Mouse (Mus musculus) embryonic facial prominence, embryonic 11.5 days (tissue): Measurements from ENCODE around the gene Srsf9. TPM values are rescaled to one million over a fixed set of nuclear protein-coding genes. Genes with fewer than 3 reads are reported as not detected.
"Not testable (repeated sequence)": the region's sequence is repeated elsewhere in the genome, so short reads cannot be mapped to it uniquely, and the experiment has no call there.

ENCODE experiments used
- ATAC-seq: fragments of 200-750 bp; cut with Nextera tagmentation; replicated peaks from 2 replicates; pipeline ENCODE4 v1.8.0; 2017; ENCODE audit warnings: low read depth; ENCODE audit not compliant: insufficient number of reproducible peaks, low FRiP score, low TSS enrichment
- DNase-seq: peaks from one replicate; pipeline ENCODE4 v3.0.0-alpha.2; 2015; ENCODE audit warnings: low spot score
- H3K27ac ChIP-seq: fragments of 300-500 bp; sonication (generic); replicated peaks from 2 replicates; pipeline ENCODE4 v1.5.1; 2014; ENCODE audit warnings: mild to moderate bottlenecking, low read depth, low read length, control low read depth
- H3K27me3 ChIP-seq: fragments of 300-500 bp; sonication (generic); 2 replicates; pipeline ENCODE4 v1.6.1; 2014; ENCODE audit warnings: mild to moderate bottlenecking, low read length, moderate library complexity, mixed read lengths; ENCODE audit not compliant: control insufficient read depth, insufficient read depth
- H3K36me3 ChIP-seq: fragments of 300-500 bp; sonication (generic); replicated peaks from 2 replicates; pipeline ENCODE4 v1.6.1; 2014; ENCODE audit warnings: low read depth, mild to moderate bottlenecking, low read length, moderate library complexity, mixed read lengths; ENCODE audit not compliant: control insufficient read depth, insufficient read depth
- H3K4me1 ChIP-seq: fragments of 300-500 bp; sonication (generic); 2 replicates; pipeline ENCODE4 v1.6.1; 2014; ENCODE audit warnings: low read length, mixed read lengths; ENCODE audit not compliant: control insufficient read depth, insufficient read depth
- H3K4me2 ChIP-seq: fragments of 300-500 bp; sonication (generic); 2 replicates; pipeline ENCODE4 v1.6.1; 2014; ENCODE audit warnings: low read depth, mild to moderate bottlenecking, control low read depth, low read length, moderate library complexity
- H3K4me3 ChIP-seq: fragments of 300-500 bp; sonication (generic); 2 replicates; pipeline ENCODE4 v1.5.1; 2014; ENCODE audit warnings: low read depth, low read length, control low read depth
- H3K9ac ChIP-seq: fragments of 300-500 bp; sonication (generic); replicated peaks from 2 replicates; pipeline ENCODE4 v1.6.1; 2014; ENCODE audit warnings: mild to moderate bottlenecking, control low read depth, low read length
- H3K9me3 ChIP-seq: fragments of 300-500 bp; sonication (generic); replicated peaks from 2 replicates; pipeline ENCODE4 v1.6.1; 2016; ENCODE audit warnings: mild to moderate bottlenecking, low read length, inconsistent platforms, mixed read lengths; ENCODE audit not compliant: control insufficient read depth
- WGBS: fragments of 180-500 bp; shearing (Covaris S2); extraction: QIAGEN DNeasy Blood & Tissue Kit; methylation state at CpG from one replicate; pipeline ENCODE4 v1.1.7; 2014; 5-methylcytosine and 5-hydroxymethylcytosine counted together
- polyA plus RNA-seq: library from polyadenylated mRNA; unstranded; fragments of >200 nt; fragmentation: Nextera tagmentation; extraction: Ambion mirVana; gene quantifications from 2 replicates; pipeline ENCODE4 v1.2.1, GENCODE M21; 2014

The Srsf9 gene
- polyA plus RNA-seq, 1 experiment from 2014 or later, result 390 TPM

DNA sequence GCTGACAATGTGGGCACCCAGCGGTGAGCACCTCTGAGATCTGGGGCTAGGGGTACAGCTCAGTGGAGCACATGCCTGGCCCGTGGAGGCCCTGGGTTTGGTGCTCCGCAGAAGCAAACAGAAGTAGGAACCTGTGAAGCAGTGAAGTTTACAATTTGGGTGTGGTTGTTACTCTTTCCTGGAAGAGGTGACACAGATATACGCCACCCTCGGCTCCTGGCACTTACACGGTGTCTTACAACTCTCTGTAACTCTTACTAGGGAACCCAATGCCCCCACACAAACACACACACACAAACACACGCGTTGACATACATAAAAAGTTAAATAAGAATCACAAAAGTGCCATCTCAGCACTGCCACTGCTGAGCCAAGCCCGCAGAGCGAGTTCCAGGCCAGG, 30.6 kb upstream of the Srsf9 start:
- H3K4me3 ChIP-seq, result no peak overlapping the region
- peaks cover 7% of the 10 kb centered on the region for H3K36me3 ChIP-seq
- H3K4me2 ChIP-seq, result no peak overlapping the region
- ATAC-seq, result no peak
- H3K9me3 ChIP-seq, result no peaks in the 10 kb centered on the region
- WGBS, result 84% methylated on average over 10 of the region's 10 CpGs
- no peak overlapping the region for H3K27ac ChIP-seq
- no peak for DNase-seq
- no peaks in the 10 kb centered on the region for H3K27me3 ChIP-seq
- no peak overlapping the region for H3K9ac ChIP-seq
- peaks cover 4% of the 10 kb centered on the region; the same call in 1 of the 2 replicates for H3K4me1 ChIP-seq

DNA sequence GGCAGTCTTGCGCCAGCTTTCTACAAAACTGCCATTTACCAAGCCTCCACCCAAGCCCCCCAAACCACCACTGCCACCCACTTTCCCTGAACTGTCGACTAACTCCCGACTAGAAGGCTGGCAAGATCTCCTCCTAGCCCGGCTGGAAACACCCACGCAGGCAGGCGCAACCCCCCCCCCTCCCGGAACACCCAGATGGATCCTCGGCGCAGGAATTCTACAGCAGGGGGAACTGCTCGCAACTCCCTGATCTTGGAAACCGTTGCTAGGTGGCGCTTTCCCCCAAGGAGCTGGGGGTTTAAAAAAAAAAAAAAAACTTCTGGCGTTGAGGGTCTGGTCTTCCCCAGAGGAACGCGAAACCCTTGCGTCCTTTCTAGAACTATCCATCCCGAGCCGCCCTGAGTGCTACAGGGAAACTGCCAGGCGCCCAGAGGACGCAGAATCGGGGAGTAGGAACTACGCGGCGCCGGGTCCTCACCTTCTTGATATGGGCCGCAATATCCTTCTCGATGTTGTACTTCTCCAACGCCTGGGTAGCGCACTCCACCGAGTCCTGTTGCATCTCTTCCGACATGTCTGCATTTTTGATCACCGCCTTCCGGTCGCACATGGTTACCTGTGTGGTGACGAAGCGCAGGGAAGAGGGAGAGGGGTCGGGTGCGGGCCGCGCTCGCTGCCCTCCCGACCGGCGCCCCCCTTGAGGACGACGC, 26.8 kb upstream of the Srsf9 start:
- ATAC-seq, result peak; percentile 36
- under 1% methylated on average over 44 of the region's 46 CpGs for WGBS

DNA sequence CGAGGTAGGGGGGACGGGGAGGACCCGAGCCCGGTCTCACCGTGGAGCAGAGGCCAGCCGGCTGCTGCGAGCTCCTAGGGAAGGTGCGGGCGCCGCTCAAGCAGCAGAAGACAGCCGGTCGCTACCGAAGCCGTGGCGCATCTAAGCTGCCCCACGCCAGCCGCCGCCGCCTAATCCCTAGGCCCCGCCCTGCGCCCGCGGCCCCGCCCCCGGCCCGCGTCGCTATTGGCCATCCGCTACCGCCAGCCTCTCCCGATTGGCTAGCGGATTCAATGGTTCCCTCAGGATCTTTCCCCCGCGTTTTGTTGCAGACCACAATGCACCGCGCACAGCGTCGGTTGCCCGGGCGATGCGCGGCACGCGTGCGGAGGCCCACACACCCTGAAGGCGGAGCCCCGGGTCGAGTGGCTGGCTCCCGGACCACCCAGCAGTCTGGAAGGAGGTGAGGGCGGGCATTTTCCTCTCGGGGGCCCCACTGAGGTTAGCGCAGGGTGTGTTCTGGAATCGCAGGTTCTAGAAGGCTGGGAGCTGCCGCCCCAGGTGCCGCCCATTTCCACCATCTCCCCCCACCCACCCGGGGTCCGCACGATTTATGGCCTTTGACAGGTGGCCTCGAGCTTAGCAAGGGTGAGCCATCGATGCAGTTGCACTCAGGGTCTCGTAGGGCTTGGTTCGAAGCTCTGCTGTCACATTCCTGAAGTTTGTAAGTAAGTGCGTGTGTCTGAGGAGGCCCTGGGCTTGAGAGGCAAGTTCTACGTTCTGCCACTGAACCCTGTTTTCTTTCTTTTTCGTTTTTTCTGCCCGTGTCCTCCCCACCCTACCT, 26.0 kb upstream of the Srsf9 start, which contains the start of gene Dynll1:
Gene Dynll1, minus strand, starts transcription at position 208 of the 823 bp plus-strand sequence.
- peak within 1 kb of the TSS; percentile 64 for H3K4me2 ChIP-seq
- H3K36me3 ChIP-seq, result peaks cover 7% of the 10 kb centered on the region
- H3K27ac ChIP-seq, result peak within 1 kb of the TSS; percentile 88
- peak within 1 kb of the TSS; percentile 71 for H3K9ac ChIP-seq
- DNase-seq, result peak; percentile 100
- peaks cover 4% of the 10 kb centered on the region; the same call in 1 of the 2 replicates for H3K4me1 ChIP-seq
- no peaks in the 10 kb centered on the region for H3K27me3 ChIP-seq
- ATAC-seq, result peak; percentile 97
- H3K9me3 ChIP-seq, result no peaks in the 10 kb centered on the region
- peak within 1 kb of the TSS; percentile 66 for H3K4me3 ChIP-seq
- under 1% methylated on average over 65 of the region's 66 CpGs for WGBS

More for the DNA sequence above, 26.8 kb upstream of the Srsf9 start:
- DNase-seq, result peak; percentile 81
- Histone ChIP-seq H3K9me3 (no peaks in the 10 kb centered on the region), H3K9ac (peak overlapping the region; percentile 71), H3K36me3 (peaks cover 7% of the 10 kb centered on the region), H3K27ac (peak overlapping the region; percentile 88), H3K27me3 (no peaks in the 10 kb centered on the region), H3K4me2 (peak overlapping the region; percentile 64), H3K4me1 (peaks cover 4% of the 10 kb centered on the region; the same call in 1 of the 2 replicates), H3K4me3 (peak overlapping the region; percentile 66)

DNA sequence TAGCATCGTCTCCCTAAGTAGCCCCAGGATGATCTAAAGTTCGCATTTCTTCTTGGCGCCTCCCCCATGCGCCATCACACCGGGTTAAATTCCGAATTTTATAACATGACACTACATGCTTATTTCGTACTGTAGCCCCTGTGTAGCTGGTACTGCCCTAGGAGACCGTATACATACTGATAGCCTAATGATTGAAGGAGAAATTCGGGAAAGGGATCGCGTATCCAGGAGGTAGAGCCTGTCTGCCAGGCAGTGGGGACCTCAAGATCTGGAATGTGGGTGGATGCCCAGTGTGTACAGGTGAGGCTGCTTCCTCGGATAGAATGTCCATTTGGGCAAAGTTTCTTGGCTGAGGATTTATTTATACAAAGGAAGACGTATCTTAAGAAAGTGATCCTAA, 25.4 kb upstream of the Srsf9 start:
- H3K36me3 ChIP-seq, result peaks cover 7% of the 10 kb centered on the region
- WGBS, result 25% methylated on average over 13 of the region's 13 CpGs
- ATAC-seq, result no peak
- H3K27me3 ChIP-seq, result no peaks in the 10 kb centered on the region
- H3K4me1 ChIP-seq, result peaks cover 4% of the 10 kb centered on the region; the same call in 1 of the 2 replicates
- H3K9ac ChIP-seq, result peak overlapping the region; percentile 53
- DNase-seq, result no peak
- H3K4me2 ChIP-seq, result peak overlapping the region; percentile 64
- H3K27ac ChIP-seq, result peak overlapping the region; percentile 88; the same call in 1 of the 2 replicates
- peak overlapping the region; percentile 66 for H3K4me3 ChIP-seq
- no peaks in the 10 kb centered on the region for H3K9me3 ChIP-seq

DNA sequence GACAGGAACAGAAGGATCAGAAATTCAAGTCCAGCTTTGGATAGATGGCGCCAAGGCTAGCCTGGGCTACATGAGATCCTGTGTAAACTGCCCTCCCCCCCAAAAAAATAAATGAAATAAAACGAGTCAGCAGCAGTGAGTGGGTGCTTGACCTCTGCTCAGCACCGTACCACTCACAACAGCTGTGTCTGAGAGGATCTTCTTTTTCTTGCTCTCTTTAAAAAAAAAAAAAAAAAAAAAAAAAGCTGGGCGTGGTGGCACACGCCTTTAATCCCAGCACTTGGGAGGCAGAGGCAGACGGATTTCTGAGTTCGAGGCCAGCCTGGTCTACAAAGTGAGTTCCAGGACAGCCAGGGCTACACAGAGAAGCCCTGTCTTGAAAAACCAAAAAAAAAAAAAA, 24.8 kb upstream of the Srsf9 start:
- WGBS, result 89% methylated on average over 3 of the region's 7 CpGs

DNA sequence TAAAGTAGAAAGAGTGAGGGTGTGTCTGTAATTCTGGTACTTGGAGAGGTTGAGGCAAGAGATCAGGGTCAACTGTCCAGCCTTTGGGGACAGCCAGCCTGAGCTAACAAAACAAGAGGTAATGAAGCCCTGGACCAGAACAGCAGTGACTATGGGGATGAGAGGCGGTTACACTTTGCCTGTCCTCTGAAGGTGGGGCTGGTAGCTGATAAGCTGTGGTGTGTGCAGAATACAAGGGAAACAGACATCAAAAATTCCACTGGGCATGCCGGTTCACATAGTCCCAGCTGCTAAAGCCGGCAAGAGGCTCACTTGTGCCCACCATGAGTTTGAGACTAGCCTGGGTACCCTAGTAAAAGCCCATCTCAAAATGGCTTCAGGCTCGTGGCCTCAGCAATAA, 14.6 kb upstream of the Srsf9 start:
- Histone ChIP-seq H3K4me3 (no peak overlapping the region), H3K27me3 (no peaks in the 10 kb centered on the region), H3K9ac (no peak overlapping the region), H3K36me3 (no peaks in the 10 kb centered on the region), H3K9me3 (no peaks in the 10 kb centered on the region), H3K4me2 (no peak overlapping the region), H3K4me1 (peaks cover 5% of the 10 kb centered on the region), H3K27ac (no peak overlapping the region)
- WGBS, result 81% methylated on average over 4 of the region's 4 CpGs
- ATAC-seq (no peak), DNase-seq (no peak)

More for the DNA sequence above, 24.8 kb upstream of the Srsf9 start:
- not testable (repeated sequence) for H3K9me3 ChIP-seq, H3K36me3 ChIP-seq, ATAC-seq, H3K4me3 ChIP-seq, DNase-seq, H3K27me3 ChIP-seq, H3K27ac ChIP-seq, H3K9ac ChIP-seq, H3K4me1 ChIP-seq, H3K4me2 ChIP-seq

DNA sequence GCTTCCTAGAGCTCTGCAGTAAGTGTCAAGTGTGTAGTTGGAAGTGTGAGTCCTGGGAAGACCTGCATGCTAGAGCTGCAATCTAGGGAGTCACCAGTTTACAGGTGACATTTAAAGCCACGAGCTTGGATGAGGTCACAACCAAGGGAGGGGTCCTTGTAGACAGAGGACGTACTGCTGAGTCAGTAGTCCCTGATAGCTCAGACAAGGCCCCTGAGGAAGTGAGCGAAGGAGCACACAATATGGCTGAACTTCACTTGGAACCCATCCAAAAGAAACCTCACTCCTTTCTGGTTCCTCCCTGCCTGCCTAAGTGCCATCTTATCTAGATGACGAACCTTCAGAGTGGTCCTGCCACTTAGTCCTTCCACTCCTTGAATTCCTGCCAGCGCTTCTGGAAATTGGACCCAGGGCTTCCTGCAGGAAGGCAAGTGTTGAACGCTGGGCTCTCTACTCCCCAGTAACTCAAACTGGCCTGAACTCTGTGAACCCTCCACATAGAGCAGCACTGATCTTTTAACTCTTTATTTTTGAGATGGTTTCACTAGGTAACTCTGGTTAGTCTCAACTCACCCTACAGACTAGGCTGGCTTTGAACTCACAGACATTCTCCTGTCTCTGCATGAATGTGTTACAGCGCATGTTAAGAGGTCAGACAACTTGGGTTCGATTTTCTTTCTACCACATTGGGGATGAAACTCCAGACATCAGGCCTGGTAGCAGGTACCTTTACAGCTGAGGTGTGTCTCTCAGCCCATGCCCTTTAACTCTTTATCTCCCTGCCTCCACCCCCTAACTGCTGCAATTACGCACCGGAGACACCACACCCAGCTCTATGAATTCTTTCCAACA, 13.9 kb upstream of the Srsf9 start:
- ATAC-seq (no peak), DNase-seq (no peak)
- no peak overlapping the region for H3K27ac ChIP-seq
- peaks cover 5% of the 10 kb centered on the region for H3K4me1 ChIP-seq
- no peak overlapping the region for H3K9ac ChIP-seq
- no peak overlapping the region for H3K4me3 ChIP-seq
- H3K4me2 ChIP-seq, result no peak overlapping the region
- H3K27me3 ChIP-seq, result no peaks in the 10 kb centered on the region
- no peaks in the 10 kb centered on the region for H3K9me3 ChIP-seq
- 73% methylated on average over 10 of the region's 10 CpGs for WGBS
- H3K36me3 ChIP-seq, result no peaks in the 10 kb centered on the region
